ENCODE assay signal across 13 mouse cellular contexts in genomic region chr15:85993386-85993785, GRCm38 (mm10). TPM values are rescaled to one million over a fixed set of nuclear protein-coding genes. Genes with fewer than 3 reads are reported as not detected.
DNase-seq lines count a peak whose midpoint lies in the region; ATAC-seq lines count a peak whose summit lies in the region.
"Had no signal": no experiment of that assay in that cellular context is flagged by ENCODE, and none has a peak within 500 bp of the region (broad histone marks: within the 10 kb centered on the region; RNA-seq: fewer than 3 reads in every experiment).

No protein-coding gene starts in this region.

- H3K27ac ChIP-seq in embryonic facial prominence, embryonic 13.5 days = 0 out of 2 replicates have a peak overlapping the region, but pooled peaks have one; percentile 69
- peak overlapping the region; percentile 93 for H3K27ac ChIP-seq in forebrain, embryonic 16.5 days (ENCODE audit: low read length)
- H3K27ac ChIP-seq in midbrain, embryonic 11.5 days (ENCODE audit: low read depth, low read length) = peak overlapping the region; percentile 74; the same call in 1 of the 2 replicates
- H3K27ac ChIP-seq: liver, embryonic 12.5 days had no signal

- H3K4me3 ChIP-seq in embryonic facial prominence, embryonic 13.5 days = no peak overlapping the region
- no peak overlapping the region for H3K4me3 ChIP-seq in forebrain, embryonic 16.5 days (replicated peaks; ENCODE audit: low read length)
- no peak overlapping the region for H3K4me3 ChIP-seq in midbrain, embryonic 11.5 days (ENCODE audit: low read depth, low read length)
- H3K4me3 ChIP-seq: liver, embryonic 12.5 days had no signal

- H3K4me1 ChIP-seq in embryonic facial prominence, embryonic 13.5 days = peaks cover 41% of the 10 kb centered on the region
- H3K4me1 ChIP-seq in forebrain, embryonic 16.5 days (replicated peaks; ENCODE audit: control insufficient read depth, insufficient read depth, low read length) = peaks cover 70% of the 10 kb centered on the region
- H3K4me1 ChIP-seq in midbrain, embryonic 11.5 days (ENCODE audit: control insufficient read depth, insufficient read depth, low read length) = peaks cover 23% of the 10 kb centered on the region
- H3K4me1 ChIP-seq: liver, embryonic 12.5 days had no signal

- H3K9ac ChIP-seq in embryonic facial prominence, embryonic 13.5 days = no peak overlapping the region
- H3K9ac ChIP-seq in forebrain, embryonic 16.5 days (replicated peaks; ENCODE audit: low read depth, low read length) = 0 out of 2 replicates have a peak overlapping the region, but pooled peaks have one; percentile 6
- H3K9ac ChIP-seq in midbrain, embryonic 11.5 days (ENCODE audit: low read length) = no peak overlapping the region
- H3K9ac ChIP-seq: liver, embryonic 12.5 days had no signal

- peak; percentile 43 for DNase-seq in kidney, adult 9 months
- no peak for DNase-seq in kidney, postnatal 10 days
- DNase-seq in midbrain, embryonic 11.5 days (ENCODE audit: low spot score, missing footprints) = no peak
- DNase-seq in adrenal gland, adult (ENCODE audit: inconsistent age in 2 of 2, low spot score in 1 of 2) = no peak
- DNase-seq in right cerebral cortex, postnatal 10 days (ENCODE audit: low spot score in 2 of 2) = no peak
- DNase-seq: cerebellum, adult 9-10 months; heart, adult 18-20 months; heart, postnatal 36 days; thymus, postnatal 4 days had no signal

- no peaks in the 10 kb centered on the region for H3K27me3 ChIP-seq in embryonic facial prominence, embryonic 13.5 days
- no peaks in the 10 kb centered on the region for H3K27me3 ChIP-seq in forebrain, embryonic 16.5 days (replicated peaks; ENCODE audit: control insufficient read depth, insufficient read depth, low read length)
- no peaks in the 10 kb centered on the region for H3K27me3 ChIP-seq in midbrain, embryonic 11.5 days (ENCODE audit: control insufficient read depth, insufficient read depth, low read length)

- H3K9me3 ChIP-seq in embryonic facial prominence, embryonic 13.5 days = no peaks in the 10 kb centered on the region
- H3K9me3 ChIP-seq in forebrain, embryonic 16.5 days (ENCODE audit: control insufficient read depth, low read length) = no peaks in the 10 kb centered on the region
- no peaks in the 10 kb centered on the region for H3K9me3 ChIP-seq in midbrain, embryonic 11.5 days (ENCODE audit: control insufficient read depth, low read length)
- H3K9me3 ChIP-seq: liver, embryonic 12.5 days had no signal

- no peaks in the 10 kb centered on the region for H3K36me3 ChIP-seq in embryonic facial prominence, embryonic 13.5 days
- H3K36me3 ChIP-seq in forebrain, embryonic 16.5 days (ENCODE audit: control insufficient read depth, insufficient read depth) = no peaks in the 10 kb centered on the region
- H3K36me3 ChIP-seq in midbrain, embryonic 11.5 days (ENCODE audit: control insufficient read depth, insufficient read depth, low read length) = no peaks in the 10 kb centered on the region
- H3K36me3 ChIP-seq: liver, embryonic 12.5 days had no signal

- ATAC-seq in embryonic facial prominence, embryonic 13.5 days (ENCODE audit: insufficient number of reproducible peaks, insufficient read depth, low FRiP score, low TSS enrichment, low read depth) = no peak
- no peak for ATAC-seq in forebrain, embryonic 16.5 days
- ATAC-seq in midbrain, embryonic 11.5 days (ENCODE audit: low FRiP score) = no peak
- ATAC-seq in frontal cortex, adult (ENCODE audit: low TSS enrichment) = no peak
- ATAC-seq: liver, embryonic 12.5 days had no signal

- H3K4me2 ChIP-seq in embryonic facial prominence, embryonic 13.5 days = no peak overlapping the region
- H3K4me2 ChIP-seq in forebrain, embryonic 16.5 days (ENCODE audit: low read length) = no peak overlapping the region
- H3K4me2 ChIP-seq in midbrain, embryonic 11.5 days = no peak overlapping the region
- H3K4me2 ChIP-seq: liver, embryonic 12.5 days had no signal

RNA-seq across cellular contexts. Expression of gene Celsr1, which starts 40.2 kb away (rescaled TPM):
- 2.9 and 3.1 TPM in 2 replicates for polyA plus RNA-seq in embryonic facial prominence, embryonic 13.5 days (2015; fragmentation: Nextera tagmentation; extraction: Ambion mirVana)
- 4.6 and 5.6 TPM in 2 replicates for polyA plus RNA-seq in forebrain, embryonic 16.5 days (2015; fragmentation: Nextera tagmentation; extraction: Ambion mirVana)
- polyA plus RNA-seq in midbrain, embryonic 11.5 days (2014; fragmentation: Nextera tagmentation; extraction: Ambion mirVana) = 4.1 and 4.9 TPM in 2 replicates
